Mouse (Mus musculus) granulocyte monocyte progenitor cell, adult 5-6 weeks (primary cell): ENCODE measurements at regions not wholly inside any gene's neighbourhood (a gene's known extent, or its start where the extent isn't known, plus 50 kb on each side); places are given as distances from the start of the nearest gene placed in this dataset.
"Not testable (repeated sequence)": the region's sequence is repeated elsewhere in the genome, so short reads cannot be mapped to it uniquely, and the experiment has no call there.

Experiments
- ATAC-seq: replicated peaks from 2 replicates; pipeline ENCODE4 v1.8.0; 2016; ENCODE audit warnings: mild to moderate bottlenecking, moderate TSS enrichment, inconsistent platforms; ENCODE audit not compliant: poor library complexity, severe bottlenecking

DNA sequence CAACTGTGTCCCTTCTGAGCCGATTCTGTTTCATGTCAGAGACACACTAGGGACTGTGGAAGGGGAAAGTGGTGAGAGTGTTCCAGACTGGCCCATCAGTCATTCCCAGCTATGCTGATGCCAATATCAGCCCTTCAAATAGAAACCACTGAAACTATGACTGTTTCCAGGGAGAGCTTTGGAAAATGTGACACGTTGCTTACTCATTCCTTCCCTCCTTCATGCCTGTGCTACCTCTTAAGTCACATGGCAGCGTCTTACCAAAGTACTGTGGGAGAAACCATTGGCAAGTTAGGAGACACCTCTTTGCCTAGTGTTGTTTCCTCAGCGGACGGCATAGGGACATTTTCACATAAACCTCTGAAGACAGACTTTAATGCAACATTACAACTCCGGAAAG is 153.0 kb upstream of the Gm11146 start:
- no peak for ATAC-seq

- ATAC-seq = no peak
Observed at GRCm38 (mm10) chr16:77749474-77749873, 147.6 kb upstream of the Gm11146 start.

- no peak for ATAC-seq
Observed at GRCm38 (mm10) chr16:77743838-77744237, 141.9 kb upstream of the Gm11146 start.

GRCm38 (mm10) chr16:77738821-77739220 is 136.9 kb upstream of the Gm11146 start:
- no peak for ATAC-seq

DNA sequence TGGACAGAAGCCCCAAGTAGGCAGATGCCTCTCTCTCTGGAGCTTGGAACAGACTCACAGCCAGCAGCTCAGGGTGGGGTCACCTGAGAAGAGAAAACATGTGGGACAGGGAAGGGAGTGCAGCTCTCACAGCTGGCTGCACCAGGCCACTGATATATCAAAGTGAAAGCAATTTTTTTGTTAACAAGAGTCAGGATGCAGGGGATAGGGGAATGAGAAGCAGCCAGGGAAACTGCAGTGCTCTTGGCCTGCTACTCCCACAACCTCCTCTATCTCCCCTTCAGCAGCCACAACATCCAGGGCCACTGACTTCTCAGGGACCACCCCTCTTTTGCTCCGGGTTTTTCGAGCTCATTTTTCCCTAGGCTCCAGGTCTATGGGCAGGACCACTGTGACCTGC is 117.5 kb upstream of the Gm11146 start:
- ATAC-seq = no peak

- not testable (repeated sequence) for ATAC-seq
Observed at GRCm38 (mm10) chr16:77717766-77718165, 115.9 kb upstream of the Gm11146 start.

GRCm38 (mm10) chr16:77704726-77705125 is 102.8 kb upstream of the Gm11146 start:
- ATAC-seq = no peak

- ATAC-seq = no peak
Observed at GRCm38 (mm10) chr16:77695443-77695842, 93.5 kb upstream of the Gm11146 start.

DNA sequence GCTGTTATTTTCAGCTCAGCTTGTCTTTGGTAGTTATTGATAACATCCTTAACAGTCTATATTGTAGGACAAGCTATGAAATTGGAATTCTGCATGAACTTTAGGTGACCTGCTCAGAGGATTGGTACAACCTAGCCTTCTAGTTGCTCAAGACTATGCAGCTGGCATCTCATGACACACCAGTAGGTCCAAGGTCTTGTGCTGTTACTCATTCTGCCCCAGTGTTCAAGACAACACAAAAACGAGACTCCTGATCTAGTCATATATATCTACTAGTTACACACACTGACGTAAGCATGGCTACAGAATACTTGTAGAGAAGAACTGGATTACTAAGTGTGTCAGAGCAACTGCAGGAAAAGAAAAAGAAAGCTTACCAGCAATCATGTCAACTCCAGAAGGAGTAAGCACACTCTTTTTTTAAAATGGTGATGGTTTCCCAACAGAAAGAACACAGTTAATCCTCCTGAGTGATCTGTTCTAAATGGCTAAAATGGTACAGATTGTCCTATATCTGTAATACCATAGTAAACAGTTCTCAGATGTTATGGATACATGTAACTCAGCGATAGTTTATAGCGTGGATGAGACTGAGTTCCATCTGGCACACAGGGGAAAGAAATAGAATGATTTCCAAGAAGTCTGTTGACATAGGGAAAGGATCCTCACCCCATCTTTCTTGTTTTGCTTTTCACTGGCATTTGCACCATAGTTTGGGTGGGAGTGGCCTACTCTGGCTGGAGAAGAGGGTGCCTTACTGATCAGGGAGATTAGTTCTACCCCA is 85.4 kb upstream of the Gm11146 start:
- no peak for ATAC-seq

DNA sequence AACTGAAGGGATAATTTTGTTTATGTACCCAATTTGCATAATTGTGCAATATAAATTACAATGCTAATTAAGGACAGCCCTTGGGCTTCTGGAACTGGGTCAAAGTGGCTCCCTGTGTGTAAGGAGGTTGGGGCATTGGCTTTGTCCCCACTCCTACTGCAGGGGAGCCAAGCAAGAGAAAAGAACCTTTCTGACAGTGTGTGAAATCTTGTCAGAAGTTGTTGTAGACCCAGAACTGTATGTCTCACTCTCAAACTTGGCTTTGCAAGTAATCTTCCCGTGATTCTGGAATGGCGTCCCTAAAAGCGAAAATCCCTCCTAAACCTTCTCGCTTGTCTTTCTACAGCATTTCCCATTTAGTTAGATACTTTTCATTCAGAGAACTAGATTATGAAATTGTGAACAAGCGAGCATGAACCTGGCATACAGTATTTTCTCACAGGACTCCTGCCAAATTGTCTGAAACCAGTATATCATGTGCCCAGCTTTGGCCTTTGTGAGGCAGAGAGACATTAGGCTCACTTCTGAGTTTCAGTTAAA is 83.8 kb upstream of the Gm11146 start:
- no peak for ATAC-seq

DNA sequence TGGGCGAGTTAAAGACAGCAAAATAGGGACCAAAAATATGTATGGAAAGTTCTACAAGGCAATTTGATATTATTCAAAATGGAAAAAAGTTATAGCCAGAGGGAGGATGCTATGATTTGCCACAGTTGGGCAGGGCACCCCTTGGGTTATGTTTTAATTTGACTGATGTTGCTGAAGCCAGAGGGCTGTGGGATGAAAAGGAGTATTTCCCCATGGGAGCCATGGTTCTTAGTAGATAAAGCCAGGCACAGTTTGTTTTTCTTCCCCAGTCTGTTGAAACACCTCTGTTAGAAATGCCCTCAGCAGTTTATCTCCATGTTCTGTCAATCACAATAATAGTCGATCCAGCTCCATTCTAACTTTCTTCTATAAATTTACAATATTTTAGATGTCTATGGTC is 82.6 kb upstream of the Gm11146 start:
- ATAC-seq = no peak

DNA sequence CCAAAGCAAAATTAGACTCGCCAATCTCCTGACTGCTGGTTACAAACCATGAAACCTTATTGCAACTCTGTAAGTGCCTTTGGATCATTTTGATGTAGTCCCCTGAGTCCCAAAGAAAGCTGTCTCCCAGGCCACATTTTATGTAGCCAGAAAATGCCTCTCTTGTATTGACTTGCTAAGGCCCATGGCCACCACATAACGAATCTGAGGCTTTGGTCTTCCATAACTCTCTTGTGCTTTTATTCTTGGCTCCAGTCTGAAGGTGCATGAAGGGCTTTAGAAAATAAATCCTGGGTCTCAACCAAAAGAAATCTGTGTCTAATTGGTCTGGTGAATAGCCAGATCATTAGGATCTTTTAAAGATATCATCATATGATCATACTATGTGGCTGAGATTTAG is 77.3 kb upstream of the Gm11146 start:
- no peak for ATAC-seq

DNA sequence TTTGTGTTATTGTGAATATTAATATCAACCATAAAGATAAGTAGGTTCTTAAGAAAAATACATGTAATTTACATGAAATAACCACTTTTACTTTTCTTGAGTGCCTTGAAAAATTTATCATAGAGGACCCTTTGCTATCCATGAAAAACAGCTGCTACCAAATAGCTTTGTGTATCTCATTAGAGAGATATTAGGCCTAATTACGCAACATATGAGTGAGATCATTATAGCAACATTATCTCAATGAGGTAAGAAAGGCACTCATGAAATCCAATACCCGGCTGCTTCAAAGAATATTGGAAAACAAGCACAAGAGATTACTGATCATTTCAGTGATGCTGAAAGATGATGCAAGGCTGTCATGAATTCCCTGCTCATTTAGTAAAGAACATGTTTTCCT is 74.9 kb upstream of the Gm11146 start:
- ATAC-seq = no peak

DNA sequence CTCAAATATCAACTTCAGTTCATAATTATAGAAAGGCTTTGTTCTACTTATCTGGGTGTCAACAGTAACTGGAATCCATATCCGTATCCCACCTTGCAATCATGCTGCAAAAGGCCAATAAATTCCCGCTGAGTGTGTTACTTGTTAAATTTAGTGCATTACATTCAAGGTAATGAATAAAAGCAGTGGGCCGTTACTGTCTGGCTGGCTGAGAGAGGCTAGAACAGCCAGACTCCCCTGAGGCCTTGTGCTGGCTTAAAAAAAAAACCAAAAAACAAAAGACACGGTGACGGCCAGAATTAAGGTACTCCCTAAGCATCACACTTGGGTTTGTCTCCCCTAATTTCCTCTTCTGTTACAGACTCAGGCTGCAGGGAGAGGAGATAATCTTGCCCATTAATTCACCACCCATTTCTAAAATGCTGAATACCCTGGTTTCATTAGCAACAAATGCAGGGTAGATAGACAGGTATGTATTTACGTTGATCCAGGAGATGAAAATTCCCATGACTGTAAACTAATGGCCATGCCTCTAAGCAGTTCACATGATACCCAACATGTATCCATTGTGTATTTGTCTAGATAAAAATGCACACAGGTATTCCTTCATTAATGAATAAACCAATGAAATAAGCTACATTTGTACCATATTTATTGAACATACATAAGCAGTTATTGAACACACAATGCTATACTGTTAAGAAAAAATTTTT is 74.1 kb upstream of the Gm11146 start:
- ATAC-seq = no peak

DNA sequence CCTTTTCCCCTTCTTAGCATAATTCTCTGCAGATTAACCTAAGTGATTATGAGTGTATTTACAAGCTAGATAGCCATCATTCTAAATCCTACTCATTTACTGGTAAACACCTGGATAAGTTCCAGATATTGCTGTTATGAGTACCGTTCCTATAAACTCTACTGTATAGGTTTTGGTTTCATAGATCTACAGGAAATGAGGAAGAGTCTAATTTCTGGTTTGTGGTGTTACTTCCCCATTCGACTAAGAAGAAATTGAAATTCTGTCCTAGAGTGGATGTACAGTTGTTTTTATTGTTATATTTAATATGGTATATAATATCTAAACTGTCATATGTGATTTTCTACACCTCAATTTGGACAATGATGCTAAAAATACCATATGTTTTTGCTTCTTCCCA is 69.4 kb upstream of the Gm11146 start:
- peak; percentile 80 for ATAC-seq

DNA sequence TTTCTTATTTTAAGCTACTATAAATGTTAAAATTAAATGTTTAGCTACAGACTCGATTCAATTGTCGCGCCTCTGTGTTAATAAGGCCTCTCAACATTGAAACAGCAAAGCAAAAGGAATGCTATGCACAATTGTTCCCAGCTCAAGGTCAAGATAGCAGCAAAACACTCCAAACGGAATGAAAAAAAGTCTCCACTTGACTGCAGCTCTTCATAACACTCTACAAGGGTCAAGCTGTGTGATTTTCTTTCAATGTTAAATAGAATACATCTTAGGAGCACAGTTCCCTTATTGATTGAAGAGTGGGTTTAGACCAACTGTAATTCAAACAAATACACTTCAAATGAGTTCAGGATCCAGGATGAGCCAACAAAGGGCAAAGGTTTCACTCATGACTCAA is 63.9 kb upstream of the Gm11146 start:
- ATAC-seq = no peak

- no peak for ATAC-seq
Observed at GRCm38 (mm10) chr16:77662107-77662518, 60.2 kb upstream of the Gm11146 start.

DNA sequence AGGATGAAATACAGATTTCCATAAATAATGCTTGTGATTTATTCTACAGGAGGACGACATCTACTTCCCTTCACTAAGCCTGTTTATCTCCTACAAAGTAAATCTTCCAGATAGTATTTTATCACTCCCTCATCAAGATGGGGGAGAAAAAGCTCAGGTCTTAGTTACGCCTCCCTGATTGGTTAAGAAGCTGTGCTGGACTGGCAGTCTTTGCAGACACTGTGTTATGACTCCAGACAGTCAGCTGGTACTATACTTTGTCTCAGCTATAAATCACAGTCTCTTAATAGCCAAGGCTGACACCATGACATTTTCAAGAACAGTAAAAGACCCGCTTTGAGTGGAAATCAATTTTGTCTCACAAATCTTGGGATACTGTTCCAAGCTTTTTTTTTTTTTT is 51.4 kb upstream of the Gm11146 start:
- no peak for ATAC-seq
